Mouse (Mus musculus): ENCODE measurements around the gene Fam13a. TPM values are rescaled to one million over a fixed set of nuclear protein-coding genes. Genes with fewer than 3 reads are reported as not detected.

Gene Fam13a
- polyA plus RNA-seq, 1 experiment from 2014 or later: 10.5 TPM

DNA sequence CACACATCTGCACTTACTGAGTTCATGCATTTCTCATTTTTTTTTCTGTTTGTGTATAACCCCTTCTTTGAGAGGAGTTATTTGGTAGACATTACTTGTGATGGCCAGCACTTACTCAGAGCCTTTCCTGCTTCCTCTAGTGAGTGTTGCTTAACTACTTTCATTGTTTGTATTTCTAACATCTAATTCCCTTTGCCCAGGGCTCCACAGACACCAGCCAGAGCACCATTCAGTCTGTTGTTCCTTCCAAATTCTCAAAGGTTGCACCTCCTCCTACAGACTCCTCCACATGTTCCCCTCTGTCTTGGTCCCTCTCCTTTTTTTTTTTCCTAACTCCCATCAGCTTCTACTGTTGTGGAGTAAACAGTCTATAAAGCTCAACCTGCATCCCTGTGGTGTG lies 5.7 kb upstream of the Fam13a start:
- H3K4me1 ChIP-seq (ENCODE audit: insufficient read depth, low read length): no peaks in the 10 kb centered on the region
- H3K9ac ChIP-seq (replicated peaks; ENCODE audit: low read length): no peak overlapping the region
- H3K9me3 ChIP-seq (ENCODE audit: low read length): no peaks in the 10 kb centered on the region
- ATAC-seq (ENCODE audit: low FRiP score, low TSS enrichment): no peak
- no peaks in the 10 kb centered on the region for H3K36me3 ChIP-seq (ENCODE audit: insufficient read depth, low read length)
- H3K4me2 ChIP-seq (replicated peaks; ENCODE audit: low read depth, low read length): no peak overlapping the region
- no peak overlapping the region for H3K27ac ChIP-seq (ENCODE audit: low read length)
- H3K4me3 ChIP-seq (ENCODE audit: low read length): no peak overlapping the region
- H3K27me3 ChIP-seq (ENCODE audit: insufficient read depth, low read length): no peaks in the 10 kb centered on the region

DNA sequence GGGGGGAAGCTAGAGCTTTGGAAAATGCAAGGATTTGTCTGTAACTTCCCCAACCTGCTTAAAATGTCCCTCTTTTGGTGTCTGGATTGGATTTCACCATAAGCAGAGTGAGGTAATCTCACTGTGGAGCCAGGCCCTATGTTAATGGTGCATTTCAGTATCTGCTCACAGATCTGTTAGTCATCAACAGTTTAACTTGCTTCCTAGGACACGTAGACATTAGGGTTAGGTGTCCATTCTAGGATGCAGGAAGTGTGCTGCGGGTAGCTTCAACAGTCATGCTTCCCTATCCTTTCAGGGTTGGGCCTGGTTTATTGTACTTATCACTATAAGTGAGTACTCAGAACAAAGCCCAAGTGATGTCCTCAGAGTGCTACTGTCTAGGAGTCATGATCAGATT lies 4.5 kb upstream of the Fam13a start:
- no peaks in the 10 kb centered on the region for H3K36me3 ChIP-seq (ENCODE audit: insufficient read depth, low read length)
- no peak overlapping the region for H3K27ac ChIP-seq (ENCODE audit: low read length)
- H3K4me3 ChIP-seq (ENCODE audit: low read length): no peak overlapping the region
- no peaks in the 10 kb centered on the region for H3K9me3 ChIP-seq (ENCODE audit: low read length)
- H3K9ac ChIP-seq (replicated peaks; ENCODE audit: low read length): no peak overlapping the region
- WGBS: 78% methylated on average over 2 of the region's 2 CpGs
- H3K4me1 ChIP-seq (ENCODE audit: insufficient read depth, low read length): 0 out of 2 replicates have a peak, but pooled peaks cover 3% of the 10 kb centered on the region
- no peak for ATAC-seq (ENCODE audit: low FRiP score, low TSS enrichment)
- no peaks in the 10 kb centered on the region for H3K27me3 ChIP-seq (ENCODE audit: insufficient read depth, low read length)
- no peak overlapping the region for H3K4me2 ChIP-seq (replicated peaks; ENCODE audit: low read depth, low read length)

DNA sequence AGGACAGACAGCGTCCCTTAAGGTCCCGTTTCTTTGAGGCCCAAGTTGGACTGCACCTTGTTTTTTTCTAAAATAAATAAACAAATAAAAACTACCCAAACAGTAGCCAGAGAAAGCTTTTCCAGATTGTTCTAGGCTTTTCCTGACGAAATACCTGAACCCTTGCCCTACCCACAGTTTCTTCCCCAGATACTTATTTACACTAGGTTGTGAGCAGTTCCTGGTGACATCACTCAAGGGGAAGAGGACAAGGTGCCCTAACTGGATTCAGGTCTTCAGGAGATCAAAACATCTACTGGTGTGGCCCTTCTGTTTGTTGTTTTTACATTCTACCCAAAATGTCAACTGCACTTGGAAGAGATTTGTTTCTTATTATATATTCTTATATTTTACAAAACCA lies 457 bp upstream of the Fam13a start:
- Histone ChIP-seq H3K9me3 (ENCODE audit: low read length) (no peaks in the 10 kb centered on the region), H3K36me3 (ENCODE audit: insufficient read depth, low read length) (no peaks in the 10 kb centered on the region), H3K4me3 (ENCODE audit: low read length) (peak overlapping the region; percentile 65), H3K27ac (ENCODE audit: low read length) (peak overlapping the region; percentile 88; the same call in 1 of the 2 replicates), H3K4me2 (replicated peaks; ENCODE audit: low read depth, low read length) (peak overlapping the region; percentile 72), H3K9ac (replicated peaks; ENCODE audit: low read length) (0 out of 2 replicates have a peak overlapping the region, but pooled peaks have one; percentile 66), H3K27me3 (ENCODE audit: insufficient read depth, low read length) (no peaks in the 10 kb centered on the region), H3K4me1 (ENCODE audit: insufficient read depth, low read length) (0 out of 2 replicates have a peak, but pooled peaks cover 12% of the 10 kb centered on the region)
- WGBS: 17% methylated on average over 3 of the region's 3 CpGs
- ATAC-seq (ENCODE audit: low FRiP score, low TSS enrichment): peak; percentile 22

GRCm38 (mm10) chr6:59023455-59024163 lies 740 bp downstream of the Fam13a start:
- ATAC-seq (ENCODE audit: low FRiP score, low TSS enrichment): peak; percentile 1; the same call in 1 of the 2 replicates
- 44% methylated on average over 6 of the region's 6 CpGs for WGBS
- no peaks in the 10 kb centered on the region for H3K36me3 ChIP-seq (ENCODE audit: insufficient read depth, low read length)
- no peaks in the 10 kb centered on the region for H3K9me3 ChIP-seq (ENCODE audit: low read length)
- H3K27ac ChIP-seq (ENCODE audit: low read length): peak overlapping the region; percentile 88
- 0 out of 2 replicates have a peak, but pooled peaks cover 12% of the 10 kb centered on the region for H3K4me1 ChIP-seq (ENCODE audit: insufficient read depth, low read length)
- H3K9ac ChIP-seq (replicated peaks; ENCODE audit: low read length): peak overlapping the region; percentile 66
- H3K4me2 ChIP-seq (replicated peaks; ENCODE audit: low read depth, low read length): peak overlapping the region; percentile 72
- no peaks in the 10 kb centered on the region for H3K27me3 ChIP-seq (ENCODE audit: insufficient read depth, low read length)
- H3K4me3 ChIP-seq (ENCODE audit: low read length): peak overlapping the region; percentile 65

GRCm38 (mm10) chr6:59022621-59023020 lies 1.7 kb downstream of the Fam13a start:
- H3K36me3 ChIP-seq (ENCODE audit: insufficient read depth, low read length): no peaks in the 10 kb centered on the region
- H3K4me2 ChIP-seq (replicated peaks; ENCODE audit: low read depth, low read length): no peak overlapping the region
- H3K4me3 ChIP-seq (ENCODE audit: low read length): no peak overlapping the region
- 82% methylated on average over 2 of the region's 2 CpGs for WGBS
- no peak overlapping the region for H3K27ac ChIP-seq (ENCODE audit: low read length)
- H3K27me3 ChIP-seq (ENCODE audit: insufficient read depth, low read length): no peaks in the 10 kb centered on the region
- no peak overlapping the region for H3K9ac ChIP-seq (replicated peaks; ENCODE audit: low read length)
- no peak for ATAC-seq (ENCODE audit: low FRiP score, low TSS enrichment)
- 0 out of 2 replicates have a peak, but pooled peaks cover 12% of the 10 kb centered on the region for H3K4me1 ChIP-seq (ENCODE audit: insufficient read depth, low read length)
- no peaks in the 10 kb centered on the region for H3K9me3 ChIP-seq (ENCODE audit: low read length)

DNA sequence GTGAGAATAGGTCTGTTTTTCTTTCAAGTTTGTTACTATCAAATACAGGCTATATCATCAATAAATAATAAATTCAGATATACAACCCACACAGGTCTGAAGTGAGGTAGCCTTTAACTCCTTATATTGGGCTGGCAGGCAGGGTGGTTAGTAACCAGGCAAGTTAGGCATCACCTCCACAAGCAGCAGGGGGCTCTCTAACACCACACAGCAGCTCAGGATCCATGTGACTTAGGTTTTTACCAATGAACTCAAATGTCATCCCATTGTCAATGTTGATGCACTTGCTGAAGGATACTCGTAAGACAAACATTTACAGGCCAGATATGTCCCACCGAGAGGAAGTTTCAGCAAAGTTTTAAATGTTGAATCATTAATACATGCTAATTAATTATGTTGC lies 4.0 kb downstream of the Fam13a start:
- WGBS: 73% methylated on average over 2 of the region's 2 CpGs
- no peak for ATAC-seq (ENCODE audit: low FRiP score, low TSS enrichment)
- no peaks in the 10 kb centered on the region for H3K27me3 ChIP-seq (ENCODE audit: insufficient read depth, low read length)
- H3K36me3 ChIP-seq (ENCODE audit: insufficient read depth, low read length): no peaks in the 10 kb centered on the region
- H3K9me3 ChIP-seq (ENCODE audit: low read length): no peaks in the 10 kb centered on the region
- H3K4me3 ChIP-seq (ENCODE audit: low read length): no peak overlapping the region
- no peak overlapping the region for H3K9ac ChIP-seq (replicated peaks; ENCODE audit: low read length)
- no peak overlapping the region for H3K27ac ChIP-seq (ENCODE audit: low read length)
- 0 out of 2 replicates have a peak, but pooled peaks cover 12% of the 10 kb centered on the region for H3K4me1 ChIP-seq (ENCODE audit: insufficient read depth, low read length)
- no peak overlapping the region for H3K4me2 ChIP-seq (replicated peaks; ENCODE audit: low read depth, low read length)

DNA sequence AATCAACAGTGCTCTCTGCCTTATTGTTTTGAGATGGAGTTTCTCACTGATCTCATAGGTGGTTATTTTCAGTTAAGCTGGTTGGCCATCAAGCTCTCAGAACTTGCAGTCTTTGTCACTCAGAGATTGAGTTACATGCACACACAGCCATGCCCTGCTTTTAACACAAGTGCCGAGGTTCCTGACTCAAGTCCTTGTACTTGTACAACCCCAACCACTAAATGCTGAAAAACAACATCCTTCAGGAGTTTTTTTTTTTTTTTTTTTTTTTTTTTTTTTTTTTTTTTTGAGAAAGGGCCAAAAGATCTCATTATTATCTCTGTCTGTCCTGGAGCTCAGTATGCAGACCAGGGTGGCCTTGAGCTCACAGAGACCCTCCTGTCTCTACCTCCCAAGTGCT lies 4.5 kb downstream of the Fam13a start:
- Histone ChIP-seq H3K27me3 (ENCODE audit: insufficient read depth, low read length) (no peaks in the 10 kb centered on the region), H3K9ac (replicated peaks; ENCODE audit: low read length) (no peak overlapping the region), H3K4me1 (ENCODE audit: insufficient read depth, low read length) (0 out of 2 replicates have a peak, but pooled peaks cover 12% of the 10 kb centered on the region), H3K27ac (ENCODE audit: low read length) (no peak overlapping the region), H3K9me3 (ENCODE audit: low read length) (no peaks in the 10 kb centered on the region), H3K4me2 (replicated peaks; ENCODE audit: low read depth, low read length) (no peak overlapping the region), H3K36me3 (ENCODE audit: insufficient read depth, low read length) (no peaks in the 10 kb centered on the region), H3K4me3 (ENCODE audit: low read length) (no peak overlapping the region)
- 50% methylated on average over 1 of the region's 1 CpGs for WGBS
- no peak for ATAC-seq (ENCODE audit: low FRiP score, low TSS enrichment)

- Histone ChIP-seq H3K4me1 (ENCODE audit: insufficient read depth, low read length) (no peaks in the 10 kb centered on the region), H3K4me3 (ENCODE audit: low read length) (no peak overlapping the region), H3K9ac (replicated peaks; ENCODE audit: low read length) (no peak overlapping the region), H3K4me2 (replicated peaks; ENCODE audit: low read depth, low read length) (no peak overlapping the region), H3K36me3 (ENCODE audit: insufficient read depth, low read length) (no peaks in the 10 kb centered on the region), H3K27ac (ENCODE audit: low read length) (no peak overlapping the region), H3K27me3 (ENCODE audit: insufficient read depth, low read length) (no peaks in the 10 kb centered on the region), H3K9me3 (ENCODE audit: low read length) (no peaks in the 10 kb centered on the region)
- WGBS: 85% methylated on average over 1 of the region's 1 CpGs
- ATAC-seq (ENCODE audit: low FRiP score, low TSS enrichment): peak; percentile 46; the same call in 1 of the 2 replicates
Observed at GRCm38 (mm10) chr6:59016336-59016832, 8.0 kb downstream of the Fam13a start.

DNA sequence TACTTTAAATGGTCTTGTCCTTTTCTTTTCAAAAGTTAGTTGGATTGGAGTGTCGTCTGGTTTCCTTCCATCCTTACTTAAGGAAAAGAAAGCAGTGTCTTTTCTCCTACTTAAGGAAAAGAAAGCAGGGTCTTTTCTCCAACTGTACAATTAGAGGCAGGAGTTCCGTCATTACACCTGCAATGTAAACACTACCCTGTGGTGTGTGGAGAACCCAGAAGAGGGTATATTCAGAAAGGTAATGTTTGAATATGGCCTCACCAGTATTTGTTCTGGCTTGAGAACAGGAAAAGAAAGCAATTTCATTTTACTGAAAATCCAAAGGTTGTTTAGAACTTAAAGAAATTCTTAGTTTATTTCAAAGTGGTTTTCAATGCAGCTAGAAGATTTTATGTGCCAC lies 9.6 kb downstream of the Fam13a start:
- Histone ChIP-seq H3K4me1 (ENCODE audit: insufficient read depth, low read length) (no peaks in the 10 kb centered on the region), H3K36me3 (ENCODE audit: insufficient read depth, low read length) (no peaks in the 10 kb centered on the region), H3K9ac (replicated peaks; ENCODE audit: low read length) (no peak overlapping the region), H3K4me3 (ENCODE audit: low read length) (no peak overlapping the region), H3K27me3 (ENCODE audit: insufficient read depth, low read length) (no peaks in the 10 kb centered on the region), H3K4me2 (replicated peaks; ENCODE audit: low read depth, low read length) (no peak overlapping the region), H3K27ac (ENCODE audit: low read length) (no peak overlapping the region), H3K9me3 (ENCODE audit: low read length) (no peaks in the 10 kb centered on the region)
- no peak for ATAC-seq (ENCODE audit: low FRiP score, low TSS enrichment)
- 68% methylated on average over 2 of the region's 2 CpGs for WGBS

GRCm38 (mm10) chr6:59014088-59014759 lies 10.1 kb downstream of the Fam13a start:
- Histone ChIP-seq H3K4me1 (ENCODE audit: insufficient read depth, low read length) (no peaks in the 10 kb centered on the region), H3K4me2 (replicated peaks; ENCODE audit: low read depth, low read length) (no peak overlapping the region), H3K27me3 (ENCODE audit: insufficient read depth, low read length) (no peaks in the 10 kb centered on the region), H3K4me3 (ENCODE audit: low read length) (no peak overlapping the region), H3K36me3 (ENCODE audit: insufficient read depth, low read length) (no peaks in the 10 kb centered on the region), H3K9ac (replicated peaks; ENCODE audit: low read length) (no peak overlapping the region), H3K9me3 (ENCODE audit: low read length) (no peaks in the 10 kb centered on the region), H3K27ac (ENCODE audit: low read length) (no peak overlapping the region)
- no peak for ATAC-seq (ENCODE audit: low FRiP score, low TSS enrichment)
- 85% methylated on average over 8 of the region's 8 CpGs for WGBS
